Mouse (Mus musculus): ENCODE results near the gene Ap1s2. TPM values are rescaled to one million over a fixed set of nuclear protein-coding genes. Genes with fewer than 3 reads are reported as not detected.

Gene Ap1s2
- total RNA-seq, 2 experiments from 2014 or later = 39.9 to 41.8 TPM

GRCm38 (mm10) chrX:163958467-163958875 is 49.7 kb downstream of the Ap1s2 start, which contains the start of gene Zrsr2:
Gene Zrsr2, minus strand, starts transcription at chrX:163958661.
- DNase-seq (ENCODE audit: low spot score in 2 of 2) = peak; percentile 65 to 72

- no peak for DNase-seq (ENCODE audit: low spot score in 2 of 2)
These were observed 72.3 kb downstream of the Ap1s2 start for GRCm38 (mm10) chrX:163981092-163981491.

DNA sequence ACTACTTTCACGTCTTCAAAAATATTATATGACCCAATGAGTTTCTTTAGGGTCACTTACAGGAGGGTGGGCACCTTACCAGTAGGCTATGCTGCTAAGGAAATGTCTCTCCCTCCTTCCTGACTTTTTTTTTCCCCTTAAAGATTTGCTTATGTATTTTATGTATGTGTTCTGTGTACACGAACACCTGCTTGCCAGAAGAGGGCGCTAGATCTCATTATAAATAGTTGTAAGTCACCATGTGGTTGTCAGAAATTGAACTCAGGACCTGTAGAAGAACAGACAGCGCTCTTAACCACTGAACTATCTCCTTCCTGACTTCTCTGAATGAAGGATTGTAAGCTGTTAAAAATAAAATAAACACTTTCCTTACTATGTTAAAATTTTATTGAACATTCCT is 72.7 kb downstream of the Ap1s2 start:
- no peak for DNase-seq (ENCODE audit: low spot score in 2 of 2)

- DNase-seq (ENCODE audit: low spot score in 2 of 2) = no peak
These were observed 73.3 kb downstream of the Ap1s2 start for GRCm38 (mm10) chrX:163982129-163982528.

Other genes starting within 250 kb of the Ap1s2 start
- gene Rnf138rt1, start 147.7 kb upstream of the Ap1s2 start, total RNA-seq (2021) = 1 to 10 TPM; 1.2 to 1.4 TPM
- 10 to 100 TPM; 41.1 to 52.1 TPM for gene Zrsr2, start 49.6 kb downstream of the Ap1s2 start, total RNA-seq (2021)
- gene Car5b, start 119.0 kb downstream of the Ap1s2 start, total RNA-seq (2021) = 1 to 10 TPM; 3.0 to 3.6 TPM
- gene Siah1b, start 167.5 kb downstream of the Ap1s2 start, total RNA-seq (2021) = 10 to 100 TPM; 10.5 to 13.6 TPM
- gene Cltrn, start 179.8 kb downstream of the Ap1s2 start, total RNA-seq (2021) = not detected
- 1 to 10 TPM; 1.4 to 1.8 TPM for gene Ace2, start 230.3 kb downstream of the Ap1s2 start, total RNA-seq (2021)

All from layer of hippocampus, postnatal 14 days (tissue).